Mouse (Mus musculus): Measurements from ENCODE around the gene Arhgap24.

- TF ChIP-seq CTCF (conservative IDR thresholded peaks at IDR 0.05; ENCODE audit: low read length) (no peak), NANOG (IDR thresholded peaks at IDR 0.05; ENCODE audit: borderline replicate concordance, low read length) (no peak), POU5F1 (IDR thresholded peaks at IDR 0.05; ENCODE audit: borderline replicate concordance, low read length) (no peak)
Measured at GRCm38 (mm10) chr5:102926786-102927185, 445.6 kb downstream of the Arhgap24 start.

Data from E14TG2a.4 (cell line).